Mouse (Mus musculus) cerebellum, postnatal 4 days (tissue): ENCODE results near the gene Gxylt2.

Experiments used
- DNase-seq, 2 experiments: peaks; one replicate each; pipeline ENCODE4 v3.0.0; 2022; ENCODE audit warnings: low spot score in 2 of 2, mixed read lengths in 1 of 2

Gene Gxylt2

DNA sequence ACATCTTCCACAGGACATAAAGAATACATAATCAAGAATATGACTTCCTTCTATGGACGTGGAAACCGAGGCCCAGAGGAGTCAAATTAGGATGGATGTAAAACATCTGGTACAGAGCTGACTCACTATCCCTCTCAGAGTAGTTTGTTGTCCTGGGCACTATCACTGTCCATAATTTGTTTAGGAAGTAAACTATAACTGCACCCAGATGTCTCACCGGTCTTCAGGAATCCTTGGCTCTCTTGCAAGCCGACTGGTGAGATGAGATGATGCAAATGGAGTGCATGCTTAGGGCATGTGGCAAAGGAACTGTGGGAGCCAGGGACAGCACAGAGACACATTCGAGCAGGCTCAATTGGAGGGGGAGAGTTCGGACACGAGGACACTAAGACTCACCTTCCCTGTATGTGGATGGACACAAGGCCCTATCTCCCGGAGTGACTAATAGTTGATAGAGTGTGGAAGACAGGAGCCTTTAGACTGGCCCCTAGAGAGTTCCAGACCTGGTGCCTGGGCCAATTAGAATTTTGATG, 10.8 kb downstream of the Gxylt2 start:
- no peak for DNase-seq

DNA sequence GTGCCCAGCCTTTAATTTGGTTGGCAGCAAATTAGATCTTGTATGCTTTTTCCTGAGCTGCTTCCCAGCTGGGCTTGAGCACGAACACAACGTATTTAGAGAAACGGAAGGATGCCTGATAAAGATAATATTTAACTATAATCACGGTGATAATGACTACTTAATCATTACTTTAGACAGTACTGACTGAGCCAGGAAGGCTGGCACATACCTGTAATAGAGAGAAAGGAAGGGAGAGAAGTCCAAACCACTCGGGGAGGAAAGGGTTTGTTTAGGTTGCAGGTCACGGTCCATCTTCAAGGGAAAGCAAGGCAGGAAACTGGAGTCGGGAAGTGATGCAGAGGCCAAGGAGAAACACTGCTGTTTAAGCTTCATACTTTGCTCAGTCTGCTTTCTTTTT, 11.6 kb downstream of the Gxylt2 start:
- no peak for DNase-seq

DNA sequence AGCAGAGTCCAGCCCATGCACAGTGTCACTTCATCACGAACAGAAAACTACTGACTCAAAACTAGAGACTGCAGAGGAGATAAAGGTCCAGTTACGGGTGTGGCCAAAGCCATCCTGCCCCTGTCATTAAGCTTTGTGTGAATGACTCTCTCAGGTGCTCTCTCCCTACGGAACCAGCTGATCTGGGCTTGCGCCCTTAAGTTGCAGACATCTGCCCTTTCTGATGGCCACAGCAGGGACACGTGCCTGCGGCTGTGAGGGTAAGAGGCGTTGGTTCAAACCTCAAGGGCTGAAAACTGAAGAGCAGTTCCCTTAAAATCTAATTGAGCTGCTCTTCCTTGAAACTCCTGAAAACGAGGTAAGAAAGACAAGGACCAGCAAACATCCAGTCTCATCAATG, 12.3 kb downstream of the Gxylt2 start:
- no peak for DNase-seq

DNA sequence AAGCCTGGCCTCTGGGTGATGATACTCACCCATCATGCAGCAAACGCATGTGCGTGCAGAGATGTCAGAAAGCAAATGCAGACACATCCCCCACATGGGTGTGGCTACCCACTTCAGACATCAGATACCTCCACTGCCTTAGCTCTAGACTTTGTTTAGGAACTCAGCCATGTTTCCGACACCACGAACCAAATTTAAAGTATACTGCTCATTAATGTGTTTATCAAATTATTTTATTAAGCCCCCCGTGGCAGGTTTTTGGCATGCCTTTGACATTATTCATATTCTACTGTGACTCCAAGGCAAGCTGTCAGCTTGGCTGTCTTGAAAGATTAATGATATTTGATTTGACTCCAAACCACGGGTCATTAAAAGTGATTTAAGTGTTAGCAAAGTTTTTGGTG, 15.6 kb downstream of the Gxylt2 start:
- DNase-seq = no peak

DNA sequence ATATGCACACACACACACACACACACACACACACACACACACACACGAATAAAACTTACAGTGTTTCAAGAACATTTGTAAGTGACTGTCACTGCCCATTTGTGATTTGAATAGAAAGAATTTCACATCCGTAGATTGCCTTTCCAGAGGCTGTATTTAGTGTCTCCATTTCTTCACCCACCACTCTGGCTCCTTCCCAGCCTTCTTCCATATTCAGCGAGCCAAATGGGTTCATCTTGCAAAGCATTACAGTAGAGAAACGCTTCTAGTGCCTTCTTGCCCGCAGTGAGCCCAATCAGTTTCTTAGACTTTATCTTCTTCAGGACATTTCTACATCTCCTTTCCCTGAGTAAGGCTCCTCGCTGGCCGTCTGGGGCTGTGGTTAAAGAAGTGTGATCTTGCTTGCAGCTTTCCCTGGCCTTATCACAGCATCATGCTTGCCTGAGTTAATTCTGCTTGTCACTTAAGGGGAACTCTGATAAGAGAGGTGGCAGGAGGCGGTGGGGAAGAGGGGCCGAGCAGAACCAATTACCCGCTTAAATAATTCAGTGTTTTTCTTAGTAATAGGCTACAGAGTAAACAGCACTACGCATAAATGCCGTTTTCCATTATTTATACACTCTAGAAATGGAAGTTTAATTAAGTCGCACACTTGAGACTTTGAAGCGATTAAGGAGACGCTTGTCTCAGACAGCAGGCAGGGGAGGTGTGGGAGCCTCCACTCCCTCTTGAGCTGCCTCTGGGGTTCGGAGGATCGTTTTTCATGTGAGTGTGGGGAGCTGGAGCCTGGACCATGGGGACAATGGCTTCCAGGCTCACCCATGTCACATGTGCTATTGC, 16.6 kb downstream of the Gxylt2 start:
- DNase-seq = no peak

DNA sequence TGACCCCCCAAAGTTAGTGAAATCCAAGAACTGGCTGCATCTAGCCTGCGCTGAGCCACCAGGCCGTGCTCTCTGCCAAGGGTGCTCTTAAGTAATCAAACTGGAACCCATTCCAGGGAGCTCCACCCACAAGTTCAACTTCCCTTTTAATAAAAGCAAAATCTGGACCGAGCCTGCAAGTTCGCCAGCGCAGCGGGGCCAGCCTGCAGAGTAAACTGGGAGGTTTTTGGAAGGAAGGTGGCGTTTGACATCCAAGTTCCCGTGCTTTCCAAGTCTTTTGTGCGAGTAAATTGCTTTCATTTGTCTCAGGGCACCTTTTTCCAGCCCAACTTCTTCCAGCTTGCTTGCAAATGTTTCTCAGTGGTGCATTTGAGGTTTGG, 27.5 kb downstream of the Gxylt2 start:
- DNase-seq = no peak

DNA sequence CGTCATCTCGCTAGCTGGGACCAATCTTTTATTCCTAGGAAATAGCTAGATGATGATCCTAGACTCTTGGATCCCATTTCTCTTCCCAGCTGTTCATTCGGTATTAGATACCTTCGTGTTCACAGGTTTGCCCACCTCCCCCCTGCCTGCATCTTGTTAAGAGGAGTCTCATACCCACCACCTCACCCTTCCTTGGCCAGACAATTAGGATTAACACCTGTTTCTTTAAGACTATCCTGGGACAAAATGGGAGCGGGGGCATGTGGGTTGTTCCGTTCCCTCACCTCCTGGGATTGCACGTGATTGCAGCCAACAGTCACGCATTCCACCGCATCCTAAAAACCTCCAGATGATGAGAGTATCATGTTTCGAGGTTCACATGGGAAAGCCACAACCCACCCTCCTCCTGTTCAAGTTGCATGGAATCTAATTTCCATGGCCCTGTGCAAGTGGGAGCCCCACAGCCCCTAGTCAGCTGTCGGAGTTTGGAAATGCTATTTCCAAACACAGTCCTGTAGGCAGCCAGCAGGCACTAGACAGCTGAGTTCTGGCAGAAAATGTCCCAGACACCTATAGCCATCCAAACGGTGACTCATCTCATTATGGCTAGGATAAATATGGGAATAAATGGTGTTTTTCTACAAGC, 28.0 kb downstream of the Gxylt2 start:
- no peak for DNase-seq

DNA sequence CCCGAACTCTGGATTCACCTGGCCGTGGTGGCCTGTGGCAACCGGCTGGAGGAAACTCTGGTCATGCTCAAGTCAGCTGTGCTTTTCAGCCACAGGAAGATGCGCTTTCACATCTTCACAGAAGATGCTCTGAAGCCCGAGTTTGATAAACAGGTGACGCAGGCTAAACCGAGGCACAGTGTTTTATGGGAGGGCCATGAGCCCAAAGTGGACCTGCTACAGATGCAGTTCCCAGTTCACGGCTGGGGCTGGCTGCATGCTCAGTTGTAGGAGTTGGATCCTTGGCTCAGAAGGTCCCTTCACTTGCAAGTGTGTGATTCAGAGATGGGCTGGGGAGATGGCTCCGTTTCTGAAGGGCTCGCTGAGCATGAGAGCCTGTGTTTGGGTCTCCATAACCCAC, 28.7 kb downstream of the Gxylt2 start:
- no peak for DNase-seq

DNA sequence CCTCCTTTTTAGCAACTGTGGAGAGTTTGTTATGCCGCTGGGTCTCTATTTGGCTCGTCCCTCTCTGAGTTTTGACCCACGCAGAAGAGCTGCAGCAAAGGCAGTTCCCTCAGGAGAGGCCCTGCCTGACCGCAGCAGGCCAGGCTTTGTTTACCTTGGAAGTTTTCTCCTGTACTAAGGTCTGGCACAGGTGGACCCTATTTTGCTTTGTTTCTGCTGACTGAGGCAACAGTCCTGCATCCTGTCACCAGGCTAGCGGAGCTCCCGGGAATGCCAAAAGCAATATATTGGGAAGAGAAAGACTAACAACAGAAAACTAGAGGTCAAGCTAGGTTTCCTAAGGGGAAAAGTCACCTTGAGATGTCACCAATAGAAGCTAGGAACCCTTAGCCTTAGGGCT, 29.8 kb downstream of the Gxylt2 start:
- no peak for DNase-seq

DNA sequence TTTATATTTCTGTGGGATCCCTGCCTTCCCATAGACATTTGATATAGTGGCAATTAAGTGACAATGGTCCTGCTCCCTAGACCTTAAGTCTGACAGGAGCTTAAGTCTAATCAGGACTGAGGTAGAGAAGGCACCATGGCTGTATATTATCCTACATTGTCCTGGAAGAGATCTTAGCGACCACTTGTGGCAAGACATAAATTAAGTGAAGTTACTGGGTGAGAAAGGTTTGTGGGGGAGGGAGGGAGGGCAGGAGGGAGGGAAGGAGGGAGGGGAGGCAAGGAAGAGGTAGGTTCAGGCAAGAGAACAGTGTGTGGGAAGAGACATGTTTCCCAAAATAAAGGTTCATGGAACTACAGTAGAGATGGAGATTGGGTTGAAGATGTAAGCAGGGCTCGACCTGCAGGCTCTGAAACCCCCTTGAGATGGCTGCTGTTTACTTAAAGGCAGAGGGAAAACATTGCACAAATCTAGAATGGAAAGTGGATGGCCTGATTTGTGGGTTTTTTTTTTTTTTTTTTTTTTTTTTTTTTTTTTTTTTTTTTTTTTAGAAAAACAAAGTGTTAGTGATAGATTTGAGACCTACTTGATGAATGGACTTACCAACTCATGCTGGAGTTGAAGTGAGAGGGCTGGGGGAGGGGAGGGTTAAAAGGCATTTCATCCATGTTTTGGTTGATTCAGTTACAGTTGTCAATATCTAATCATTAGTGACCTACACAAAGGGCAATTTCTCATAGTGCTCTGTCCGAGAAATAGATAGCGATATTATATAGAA, 54.1 kb downstream of the Gxylt2 start:
- DNase-seq = no peak

DNA sequence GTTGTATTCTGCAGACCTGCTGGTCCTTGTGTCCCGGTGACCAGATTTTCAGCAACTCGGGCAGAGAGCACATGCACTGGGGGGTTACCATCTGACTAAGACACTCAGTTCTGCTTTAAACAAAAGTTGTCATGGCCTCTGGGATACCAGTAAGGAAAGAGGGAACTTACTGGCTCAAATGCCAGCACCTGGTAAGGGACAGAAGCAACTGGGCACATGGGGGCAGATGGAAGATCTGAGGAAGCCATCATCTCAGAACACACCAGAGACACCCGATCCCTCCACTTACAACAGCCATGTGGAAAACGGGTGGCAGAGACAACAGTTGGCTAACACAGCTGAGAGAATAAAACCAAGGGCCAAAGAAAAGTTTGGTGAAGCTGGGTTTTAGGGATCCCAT, 63.2 kb downstream of the Gxylt2 start:
- no peak for DNase-seq

DNA sequence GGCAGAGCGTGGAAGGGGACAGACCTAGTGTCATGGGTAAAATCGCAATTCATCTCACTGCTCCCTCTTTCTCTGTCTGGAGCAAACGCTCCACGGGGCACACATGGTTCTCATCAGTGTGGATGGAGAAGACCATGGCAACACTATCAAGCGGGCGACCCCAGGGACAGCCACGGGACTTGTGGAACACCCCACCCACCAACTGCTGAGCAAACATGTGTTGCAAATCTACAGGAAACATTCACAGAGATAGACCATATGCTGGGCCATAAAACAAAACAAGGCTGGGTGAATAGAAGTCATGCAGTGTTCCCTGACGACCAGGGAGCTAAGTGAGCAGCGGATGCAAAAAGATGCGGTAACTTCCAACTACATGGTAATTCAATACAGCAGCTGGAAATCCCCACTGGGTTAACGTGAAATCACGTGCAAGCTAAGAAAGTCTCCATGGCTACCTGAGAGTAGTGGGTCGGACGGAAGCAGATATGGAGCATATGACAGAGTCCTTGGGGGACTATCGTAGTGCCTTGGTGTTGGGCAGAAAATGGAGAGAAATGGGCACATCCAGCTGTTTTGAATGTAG, 71.5 kb downstream of the Gxylt2 start:
- no peak for DNase-seq

DNA sequence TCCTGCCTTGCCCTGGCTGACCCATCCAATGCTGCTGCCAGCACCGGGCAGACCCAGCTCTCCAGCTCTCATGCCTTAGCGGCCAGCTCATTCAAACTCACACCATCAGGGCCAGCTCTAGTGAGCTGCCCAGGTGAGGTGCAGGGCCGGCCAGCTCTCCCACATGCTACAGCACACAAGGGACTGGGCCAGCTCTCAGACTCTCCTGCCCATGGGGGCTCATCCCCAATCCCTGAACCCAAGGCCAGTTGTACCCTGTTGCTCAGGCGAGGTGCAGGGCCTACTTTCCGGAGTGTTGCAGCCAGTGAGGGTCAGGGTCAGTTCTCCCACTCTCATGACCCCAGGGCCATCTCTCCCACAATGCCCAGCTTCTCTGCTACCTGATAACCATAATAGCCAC, 74.1 kb downstream of the Gxylt2 start:
- DNase-seq = no peak

DNA sequence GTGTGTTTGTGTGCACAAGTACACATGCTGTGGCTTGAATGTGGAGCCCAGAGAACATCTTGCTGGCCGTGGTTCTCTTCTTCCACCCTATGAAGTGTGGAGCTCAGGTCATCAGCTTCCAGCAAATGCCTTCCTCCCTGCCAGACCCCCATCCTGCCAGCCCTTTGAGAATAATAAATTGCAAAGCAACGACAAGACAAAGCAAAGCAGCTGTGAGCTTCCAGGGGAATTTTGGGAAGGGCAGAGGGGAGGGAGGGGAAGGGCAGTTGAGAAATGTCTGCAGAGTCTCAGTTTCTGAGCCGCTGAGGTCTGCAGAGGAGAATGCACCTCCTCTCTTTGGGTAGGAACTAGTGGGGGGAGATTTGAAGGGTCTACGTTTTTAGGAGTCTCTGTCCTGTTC, 75.9 kb downstream of the Gxylt2 start:
- no peak for DNase-seq

DNA sequence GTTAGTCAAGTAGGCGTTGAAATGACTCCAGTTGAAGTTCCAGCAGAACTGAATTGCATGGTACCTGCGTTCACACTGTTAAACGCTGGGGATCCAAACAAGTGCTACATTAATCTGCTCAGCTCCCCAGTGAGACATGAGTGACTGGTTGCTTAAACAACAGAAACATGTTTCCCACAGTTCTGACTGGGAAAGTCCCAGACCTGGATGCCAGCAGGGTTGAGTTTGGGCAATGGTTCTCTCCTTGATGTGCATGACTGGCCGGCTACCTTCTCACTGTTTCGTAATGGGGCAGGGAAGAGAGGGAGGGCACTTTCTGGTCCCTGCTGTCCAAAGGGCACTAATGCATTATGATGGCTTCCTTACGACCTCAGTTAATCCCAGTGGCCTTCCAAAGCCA, 77.1 kb downstream of the Gxylt2 start:
- no peak for DNase-seq

DNA sequence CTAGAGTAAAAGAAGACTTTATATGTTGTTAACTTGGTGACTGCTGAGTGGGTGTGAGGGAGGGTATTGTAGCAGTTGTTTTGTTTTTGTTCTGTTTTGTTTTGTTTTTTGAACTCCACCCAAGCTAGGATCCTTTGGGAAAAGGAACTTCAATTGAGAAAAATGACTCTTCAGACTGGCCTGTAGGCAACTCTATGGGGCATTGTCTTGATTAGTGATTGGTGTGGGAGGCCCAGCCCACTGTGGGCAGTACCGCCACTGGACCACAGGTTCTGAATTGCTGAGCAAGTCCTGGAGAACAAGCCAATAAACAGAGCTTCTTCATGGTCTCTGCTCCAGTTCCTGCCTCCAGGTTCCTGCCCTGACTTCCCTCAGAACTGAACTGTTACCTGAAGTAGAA, 83.2 kb downstream of the Gxylt2 start:
- no peak for DNase-seq

DNA sequence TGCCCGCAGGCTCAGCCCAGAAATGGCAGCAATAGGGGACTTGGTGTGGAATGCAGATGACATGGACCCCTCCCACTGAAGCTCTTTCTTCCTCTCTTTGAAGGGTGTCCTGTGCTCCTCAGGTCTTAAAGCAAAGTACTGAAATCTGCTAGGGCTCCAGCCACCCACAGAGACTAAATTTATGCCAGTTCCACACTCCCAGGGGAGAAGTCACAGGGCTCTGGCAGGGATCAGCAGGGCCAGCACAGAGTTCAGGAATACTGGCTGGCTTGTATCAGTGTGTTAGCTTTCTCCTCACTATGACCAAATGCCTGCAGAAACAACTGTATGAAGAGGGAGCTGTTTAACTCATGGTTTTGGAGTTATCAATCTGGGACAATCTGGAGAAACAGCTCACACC, 84.6 kb downstream of the Gxylt2 start:
- DNase-seq = no peak

DNA sequence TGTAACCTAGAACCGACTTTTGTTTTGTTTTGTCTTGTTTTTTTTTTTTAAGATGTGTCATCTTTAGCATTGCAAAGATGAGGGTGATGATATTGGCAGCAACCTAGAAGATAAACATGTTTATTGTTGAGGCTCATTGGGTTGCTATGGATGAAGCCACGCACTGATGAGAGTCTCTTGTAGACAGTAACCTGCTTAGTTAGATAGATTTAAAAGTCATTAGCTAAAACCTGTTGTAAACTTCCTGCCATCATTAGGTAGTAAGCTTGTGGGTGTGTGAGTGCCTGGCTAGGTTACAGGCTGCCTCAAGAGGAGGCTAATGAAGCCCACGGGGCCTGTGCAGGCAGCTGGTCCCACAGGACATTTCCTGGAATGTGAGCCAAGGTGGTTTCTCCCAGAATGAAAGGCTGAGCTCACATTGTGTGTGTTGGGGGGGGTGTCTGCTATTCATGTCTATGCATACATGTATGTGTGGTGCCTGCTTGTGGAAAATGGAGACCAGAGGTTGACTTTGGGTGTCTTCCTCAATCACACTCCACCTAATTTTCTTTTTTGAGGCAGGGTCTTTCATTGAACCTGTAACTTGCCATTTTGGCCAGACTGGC, 87.6 kb downstream of the Gxylt2 start:
- no peak for DNase-seq

DNA sequence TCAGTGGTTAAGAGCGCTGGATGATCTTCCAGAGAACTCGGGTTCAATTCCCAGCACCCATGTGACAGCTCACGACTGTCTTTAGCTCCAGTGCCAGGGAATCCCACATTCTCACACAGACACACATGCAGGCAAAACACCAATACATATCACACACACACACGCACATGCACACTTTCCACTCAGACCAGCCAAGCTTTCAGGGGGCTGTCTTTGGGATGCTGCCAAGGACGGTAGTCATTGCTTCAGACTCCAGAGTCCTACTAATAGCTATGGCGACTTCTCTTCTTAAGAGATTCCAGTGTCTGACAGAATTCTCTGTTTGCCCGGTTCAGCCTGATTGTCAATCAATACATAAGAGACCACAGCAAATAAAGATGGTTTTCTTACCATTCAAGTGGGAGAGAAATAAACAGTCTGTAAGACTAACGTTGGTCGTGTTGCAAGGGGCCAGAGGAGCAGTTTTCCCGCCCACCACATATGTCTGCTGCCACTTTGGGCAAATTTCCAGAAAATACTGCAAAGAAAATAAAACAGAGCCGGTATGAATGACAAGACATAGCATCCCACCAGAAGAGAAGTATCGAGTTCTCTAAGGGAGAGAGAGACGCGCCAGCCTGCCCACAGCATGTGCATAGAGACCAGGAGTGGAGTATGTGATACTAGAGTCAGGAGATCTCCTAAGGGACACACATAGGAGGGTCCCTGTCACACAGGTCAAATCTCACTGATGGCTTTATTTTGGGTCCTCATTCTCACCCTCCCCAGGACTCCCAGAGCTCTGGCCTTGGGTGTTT, 88.6 kb downstream of the Gxylt2 start:
- DNase-seq = no peak

DNA sequence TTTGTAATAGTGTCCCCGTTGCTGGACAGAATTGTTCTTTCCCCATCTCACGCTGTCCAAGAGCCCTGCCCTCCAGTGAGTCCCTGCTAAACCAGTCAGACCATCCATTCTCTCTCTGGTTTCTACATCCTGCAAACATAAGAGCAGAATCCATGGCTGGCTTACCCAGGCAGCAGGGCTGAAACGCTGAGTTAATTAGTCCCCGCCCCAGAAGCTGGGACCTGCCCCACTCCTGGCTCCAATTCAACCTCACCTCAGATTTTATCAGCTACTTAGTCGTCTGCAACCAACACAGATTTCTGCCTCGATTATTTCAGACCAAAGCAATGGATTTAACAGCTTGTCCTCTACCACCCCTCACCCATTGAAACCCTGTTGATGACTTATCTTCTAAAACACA, 91.3 kb downstream of the Gxylt2 start:
- DNase-seq = no peak

DNA sequence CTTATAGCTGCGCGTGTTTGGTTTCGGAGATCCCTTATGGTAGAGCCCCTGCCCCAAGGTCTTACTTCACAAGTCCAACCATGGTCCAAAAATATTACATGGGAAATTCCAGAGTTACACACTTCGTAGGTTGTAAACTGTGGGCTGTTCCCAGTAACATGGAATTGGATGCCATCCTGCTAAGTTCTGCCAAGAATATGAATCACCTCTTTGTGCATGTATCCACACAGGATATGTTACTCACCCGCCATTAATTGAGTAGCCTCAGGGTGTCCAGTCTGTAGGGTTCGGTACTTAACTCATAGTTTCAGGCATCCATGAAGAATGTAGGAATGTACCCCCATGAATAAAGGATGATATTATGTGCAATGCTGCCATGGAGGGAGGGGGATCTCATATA, 94.8 kb downstream of the Gxylt2 start:
- DNase-seq = no peak
